Comparison of ENCODE assay signal across 33 mouse cellular contexts in genomic region chr17:84515901-84516300, GRCm38 (mm10). TPM values are rescaled to one million over a fixed set of nuclear protein-coding genes. Genes with fewer than 3 reads are reported as not detected.
"Had no signal": no experiment of that assay in that cellular context is flagged by ENCODE, and none has a peak within 500 bp of the region (broad histone marks: within the 10 kb centered on the region; RNA-seq: fewer than 3 reads in every experiment).

No protein-coding gene starts in this region.

- DNase-seq: left cerebral cortex, postnatal 4 days; liver; liver, embryonic 13.5 days; liver, postnatal 0 days; lung, adult 18-20 months; lung, adult 2 months; lung, embryonic 14.5 days; lung, postnatal 10 days; lung, postnatal 14 days; lung, postnatal 36 days; lung, postnatal 4 days; midbrain, embryonic 14.5 days had no signal

- ATAC-seq: liver, embryonic 12.5 days; liver, postnatal 0 days; lung, postnatal 0 days; midbrain, embryonic 15.5 days; midbrain, embryonic 16.5 days had no signal

- H3K9ac ChIP-seq: limb, embryonic 12.5 days; limb, embryonic 13.5 days; limb, embryonic 15.5 days; liver, embryonic 12.5 days; liver, embryonic 13.5 days; liver, embryonic 14.5 days; liver, embryonic 15.5 days; liver, postnatal 0 days; lung, embryonic 14.5 days; lung, embryonic 15.5 days; midbrain, embryonic 12.5 days; midbrain, embryonic 15.5 days; neural tube, embryonic 12.5 days; neural tube, embryonic 13.5 days had no signal

- H3K4me3 ChIP-seq: limb, embryonic 10.5 days; limb, embryonic 12.5 days; limb, embryonic 13.5 days; limb, embryonic 15.5 days; liver, embryonic 12.5 days; liver, embryonic 13.5 days; liver, embryonic 15.5 days; lung, embryonic 15.5 days; megakaryocyte, embryonic 14.5 days; midbrain, embryonic 10.5 days; midbrain, embryonic 12.5 days; midbrain, embryonic 15.5 days; myocyte; neural tube, embryonic 12.5 days; neural tube, embryonic 13.5 days had no signal

- H3K4me2 ChIP-seq: limb, embryonic 12.5 days; limb, embryonic 13.5 days; limb, embryonic 15.5 days; liver, embryonic 11.5 days; liver, embryonic 12.5 days; liver, embryonic 13.5 days; liver, embryonic 15.5 days; lung, embryonic 14.5 days; lung, embryonic 15.5 days; midbrain, embryonic 12.5 days; midbrain, embryonic 15.5 days; neural tube, embryonic 12.5 days; neural tube, embryonic 13.5 days had no signal

- H3K27me3 ChIP-seq: limb, embryonic 12.5 days; limb, embryonic 13.5 days; limb, embryonic 15.5 days; lung, embryonic 15.5 days had no signal

- H3K9me3 ChIP-seq: limb, embryonic 10.5 days; limb, embryonic 12.5 days; limb, embryonic 13.5 days; limb, embryonic 15.5 days; liver, embryonic 12.5 days; liver, embryonic 13.5 days; liver, embryonic 15.5 days; lung, embryonic 15.5 days; megakaryocyte, embryonic 14.5 days; midbrain, embryonic 10.5 days; midbrain, embryonic 12.5 days; midbrain, embryonic 15.5 days; neural tube, embryonic 12.5 days; neural tube, embryonic 13.5 days had no signal

- H3K27ac ChIP-seq: limb, embryonic 10.5 days; limb, embryonic 12.5 days; limb, embryonic 13.5 days; limb, embryonic 15.5 days; liver, embryonic 12.5 days; liver, embryonic 13.5 days; liver, embryonic 14.5 days; liver, embryonic 15.5 days; lung, embryonic 15.5 days; macrophage; midbrain, embryonic 10.5 days; midbrain, embryonic 12.5 days; midbrain, embryonic 15.5 days; neural tube, embryonic 12.5 days; neural tube, embryonic 13.5 days had no signal

- H3K36me3 ChIP-seq: limb, embryonic 10.5 days; limb, embryonic 12.5 days; limb, embryonic 13.5 days; limb, embryonic 15.5 days; liver, embryonic 12.5 days; liver, embryonic 13.5 days; liver, embryonic 15.5 days; lung, embryonic 15.5 days; midbrain, embryonic 10.5 days; midbrain, embryonic 12.5 days; midbrain, embryonic 15.5 days; neural tube, embryonic 12.5 days; neural tube, embryonic 13.5 days had no signal

RNA-seq across cellular contexts. Expression of gene Plekhh2, which starts 4.2 kb away (rescaled TPM):
- total RNA-seq: megakaryocyte-erythroid progenitor cell, adult 5-6 weeks; monocyte, adult 5-6 weeks had no signal
